Mouse (Mus musculus) neural tube, embryonic 14.5 days (tissue): ENCODE measurements at regions not wholly inside any gene's neighbourhood (a gene's known extent, or its start where the extent isn't known, plus 50 kb on each side); places are given as distances from the start of the nearest gene placed in this dataset.

ENCODE experiments used
- ATAC-seq: fragments of 200-750 bp; cut with Nextera tagmentation; 2 replicates; pipeline ENCODE4 v1.8.0; 2017; ENCODE audit warnings: low read depth, mild to moderate bottlenecking, moderate TSS enrichment, moderate library complexity
- H3K27ac ChIP-seq: fragments of 300-500 bp; sonication (generic); 2 replicates; pipeline ENCODE4 v1.5.1; 2014; ENCODE audit warnings: low read depth, mild to moderate bottlenecking, control low read depth, low read length, moderate library complexity, mixed read lengths
- H3K27me3 ChIP-seq: fragments of 300-500 bp; sonication (generic); 2 replicates; pipeline ENCODE4 v1.6.1; 2014; ENCODE audit warnings: low read length; ENCODE audit not compliant: control insufficient read depth, insufficient read depth
- H3K36me3 ChIP-seq: fragments of 300-500 bp; sonication (generic); 2 replicates; pipeline ENCODE4 v1.6.1; 2014; ENCODE audit warnings: low read length, mixed read lengths; ENCODE audit not compliant: control insufficient read depth, insufficient read depth
- H3K4me1 ChIP-seq: fragments of 300-500 bp; sonication (generic); 2 replicates; pipeline ENCODE4 v1.6.1; 2014; ENCODE audit warnings: low read length; ENCODE audit not compliant: control insufficient read depth, insufficient read depth
- H3K4me2 ChIP-seq: fragments of 300-500 bp; sonication (generic); 2 replicates; pipeline ENCODE4 v1.6.1; 2014; ENCODE audit warnings: mild to moderate bottlenecking, low read depth, low read length, control low read depth
- H3K4me3 ChIP-seq: fragments of 300-500 bp; sonication (generic); 2 replicates; pipeline ENCODE4 v1.5.1; 2014; ENCODE audit warnings: low read depth, low read length, control low read depth, mixed read lengths
- H3K9ac ChIP-seq: fragments of 300-500 bp; sonication (generic); replicated peaks from 2 replicates; pipeline ENCODE4 v1.6.1; 2014; ENCODE audit warnings: low read depth, mild to moderate bottlenecking, control low read depth, low read length, mixed read lengths
- H3K9me3 ChIP-seq: fragments of 300-500 bp; sonication (generic); 2 replicates; pipeline ENCODE4 v1.6.1; 2016; ENCODE audit warnings: low read length; ENCODE audit not compliant: control insufficient read depth
- WGBS: fragments of 180-500 bp; shearing (Covaris S2); extraction: QIAGEN DNeasy Blood & Tissue Kit; methylation state at CpG from one replicate; pipeline ENCODE4 v1.1.7; 2014; 5-methylcytosine and 5-hydroxymethylcytosine counted together

GRCm38 (mm10) chr19:28205691-28206090 lies 194.7 kb upstream of the Rfx3 start:
- no peak for ATAC-seq
- Histone ChIP-seq H3K4me1 (no peaks in the 10 kb centered on the region), H3K4me2 (no peak overlapping the region), H3K4me3 (no peak overlapping the region), H3K9me3 (no peaks in the 10 kb centered on the region), H3K27ac (no peak overlapping the region), H3K36me3 (no peaks in the 10 kb centered on the region), H3K27me3 (no peaks in the 10 kb centered on the region), H3K9ac (no peak overlapping the region)
- 89% methylated on average over 4 of the region's 4 CpGs for WGBS

GRCm38 (mm10) chr19:28203719-28204118 lies 192.8 kb upstream of the Rfx3 start:
- Histone ChIP-seq H3K27me3 (no peaks in the 10 kb centered on the region), H3K27ac (no peak overlapping the region)

DNA sequence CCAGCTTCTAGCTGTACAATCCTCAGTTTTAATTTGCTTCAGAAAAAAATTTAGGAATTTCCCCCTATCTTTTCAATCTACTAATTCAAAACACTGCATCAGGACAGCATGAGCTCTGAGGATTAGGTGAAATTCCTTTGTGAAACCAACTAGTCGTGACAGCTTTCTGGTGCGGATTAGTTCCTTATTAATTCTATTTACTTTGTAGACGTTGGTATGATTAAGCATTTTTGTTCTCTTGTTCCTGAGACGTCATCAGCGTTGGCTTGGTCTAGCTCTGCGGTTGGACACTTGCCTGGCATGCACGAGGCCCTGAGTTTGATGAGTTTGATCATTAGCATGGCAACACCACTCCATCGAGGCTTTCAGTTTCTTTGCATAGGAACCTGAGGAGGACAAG lies 188.4 kb upstream of the Rfx3 start:
- WGBS, result 78% methylated on average over 8 of the region's 8 CpGs
- H3K27me3 ChIP-seq, result no peaks in the 10 kb centered on the region
- H3K9me3 ChIP-seq, result no peaks in the 10 kb centered on the region
- H3K4me1 ChIP-seq, result no peaks in the 10 kb centered on the region
- no peak overlapping the region for H3K4me2 ChIP-seq
- H3K36me3 ChIP-seq, result no peaks in the 10 kb centered on the region
- no peak for ATAC-seq
- H3K27ac ChIP-seq, result no peak overlapping the region
- H3K9ac ChIP-seq, result no peak overlapping the region
- H3K4me3 ChIP-seq, result no peak overlapping the region

More at GRCm38 (mm10) chr19:28203719-28204118, 192.8 kb upstream of the Rfx3 start:
- H3K9me3 ChIP-seq, result no peaks in the 10 kb centered on the region
- H3K36me3 ChIP-seq, result no peaks in the 10 kb centered on the region
- H3K4me2 ChIP-seq, result no peak overlapping the region
- no peak overlapping the region for H3K9ac ChIP-seq
- H3K4me3 ChIP-seq, result no peak overlapping the region
- no peaks in the 10 kb centered on the region for H3K4me1 ChIP-seq
- 48% methylated on average over 3 of the region's 3 CpGs for WGBS
- no peak for ATAC-seq

GRCm38 (mm10) chr19:28196881-28197280 lies 185.9 kb upstream of the Rfx3 start:
- WGBS, result 99% methylated on average over 5 of the region's 5 CpGs
- Histone ChIP-seq H3K4me2 (no peak overlapping the region), H3K4me3 (no peak overlapping the region), H3K36me3 (no peaks in the 10 kb centered on the region), H3K9ac (no peak overlapping the region), H3K4me1 (no peaks in the 10 kb centered on the region), H3K27me3 (no peaks in the 10 kb centered on the region), H3K9me3 (no peaks in the 10 kb centered on the region), H3K27ac (no peak overlapping the region)
- no peak for ATAC-seq

- Histone ChIP-seq H3K9ac (no peak overlapping the region), H3K36me3 (no peaks in the 10 kb centered on the region), H3K27me3 (no peaks in the 10 kb centered on the region), H3K4me1 (no peaks in the 10 kb centered on the region), H3K9me3 (no peaks in the 10 kb centered on the region), H3K4me3 (no peak overlapping the region), H3K27ac (no peak overlapping the region), H3K4me2 (no peak overlapping the region)
- WGBS, result 48% methylated on average over 3 of the region's 3 CpGs
- no peak for ATAC-seq
Observed at GRCm38 (mm10) chr19:28192248-28192647, 181.3 kb upstream of the Rfx3 start.

DNA sequence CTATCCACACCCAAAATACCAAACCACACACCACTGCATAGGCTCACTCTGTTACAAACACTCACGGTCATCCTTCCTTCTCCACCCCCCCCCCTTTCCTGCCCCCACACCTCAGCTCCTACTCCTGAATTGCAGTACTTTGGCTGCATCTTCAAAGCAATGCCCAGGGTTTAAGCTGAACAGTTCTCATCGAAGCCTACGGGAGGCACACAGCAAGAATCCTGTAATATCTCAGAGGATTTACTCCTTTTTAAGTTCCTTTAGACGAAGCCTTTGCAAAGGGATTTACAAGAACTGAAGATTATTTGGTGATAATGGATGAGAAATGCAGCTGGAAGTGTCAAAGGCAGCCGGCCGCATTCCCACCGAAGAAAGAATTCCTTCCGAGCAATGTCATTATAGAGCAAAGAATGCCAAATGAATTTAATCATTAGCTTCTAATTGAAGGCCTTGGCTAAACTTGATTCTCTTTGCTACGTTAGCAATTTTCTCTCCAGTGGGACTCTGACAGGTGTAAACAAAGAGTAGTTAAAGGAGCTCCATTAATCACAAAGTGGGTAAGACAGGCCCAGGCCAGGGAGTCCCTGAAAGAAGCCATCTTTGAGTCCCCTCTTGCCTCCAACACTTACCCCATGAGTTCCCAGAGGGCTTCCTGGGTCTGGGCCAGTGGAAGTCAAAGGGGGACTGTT lies 180.6 kb upstream of the Rfx3 start:
- Histone ChIP-seq H3K9me3 (no peaks in the 10 kb centered on the region), H3K36me3 (no peaks in the 10 kb centered on the region), H3K4me1 (no peaks in the 10 kb centered on the region), H3K4me2 (no peak overlapping the region), H3K27me3 (no peaks in the 10 kb centered on the region), H3K4me3 (no peak overlapping the region), H3K9ac (no peak overlapping the region), H3K27ac (no peak overlapping the region)
- ATAC-seq, result no peak
- 17% methylated on average over 9 of the region's 9 CpGs for WGBS

- H3K9ac ChIP-seq, result no peak overlapping the region
- H3K27ac ChIP-seq, result no peak overlapping the region
- WGBS, result 82% methylated on average over 10 of the region's 10 CpGs
- no peaks in the 10 kb centered on the region for H3K36me3 ChIP-seq
- no peaks in the 10 kb centered on the region for H3K4me1 ChIP-seq
- no peak overlapping the region for H3K4me3 ChIP-seq
- H3K9me3 ChIP-seq, result no peaks in the 10 kb centered on the region
- H3K27me3 ChIP-seq, result no peaks in the 10 kb centered on the region
- H3K4me2 ChIP-seq, result no peak overlapping the region
- no peak for ATAC-seq
Observed at GRCm38 (mm10) chr19:28190250-28190649, 179.3 kb upstream of the Rfx3 start.

DNA sequence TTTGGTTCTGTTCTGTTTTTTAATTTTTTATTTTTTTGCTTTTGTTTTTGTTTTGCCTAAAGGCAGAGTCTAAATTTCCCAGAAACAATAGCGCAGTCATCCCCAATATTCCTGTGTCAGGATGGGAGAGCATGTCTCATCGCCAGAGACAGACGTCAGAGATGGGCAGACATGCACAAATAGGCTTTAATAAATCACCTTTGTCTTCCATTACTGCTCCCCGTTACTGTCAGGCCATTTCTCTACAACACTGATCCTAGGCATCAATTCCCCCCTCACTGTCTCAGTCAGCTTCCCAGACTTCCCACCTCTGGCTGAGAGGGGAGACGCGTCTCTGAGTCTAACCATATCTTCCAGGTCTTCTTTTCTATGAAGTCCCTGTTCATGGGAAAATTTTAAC lies 177.4 kb upstream of the Rfx3 start:
- Histone ChIP-seq H3K4me3 (no peak overlapping the region), H3K36me3 (no peaks in the 10 kb centered on the region), H3K4me2 (no peak overlapping the region), H3K4me1 (no peaks in the 10 kb centered on the region), H3K9ac (no peak overlapping the region), H3K27ac (no peak overlapping the region), H3K27me3 (no peaks in the 10 kb centered on the region), H3K9me3 (no peaks in the 10 kb centered on the region)
- no peak for ATAC-seq
- WGBS, result 72% methylated on average over 6 of the region's 6 CpGs

GRCm38 (mm10) chr19:28182411-28183182 lies 171.6 kb upstream of the Rfx3 start:
- H3K9me3 ChIP-seq, result no peaks in the 10 kb centered on the region
- no peak for ATAC-seq
- WGBS, result 75% methylated on average over 12 of the region's 12 CpGs
- no peaks in the 10 kb centered on the region for H3K36me3 ChIP-seq
- H3K9ac ChIP-seq, result no peak overlapping the region
- H3K4me2 ChIP-seq, result no peak overlapping the region
- H3K4me1 ChIP-seq, result no peaks in the 10 kb centered on the region
- H3K4me3 ChIP-seq, result no peak overlapping the region
- no peaks in the 10 kb centered on the region for H3K27me3 ChIP-seq
- no peak overlapping the region for H3K27ac ChIP-seq
